Mouse (Mus musculus) midbrain, postnatal 0 days (tissue): ENCODE measurements around the gene Rpl29. TPM values are rescaled to one million over a fixed set of nuclear protein-coding genes. Genes with fewer than 3 reads are reported as not detected.

Experiments used
- ATAC-seq: fragments of 200-750 bp; cut with Nextera tagmentation; 2 replicates; pipeline ENCODE4 v1.8.0; 2017; ENCODE audit warnings: moderate number of reproducible peaks, mild to moderate bottlenecking, moderate TSS enrichment, moderate library complexity; ENCODE audit not compliant: low FRiP score
- DNase-seq: peaks from one replicate; pipeline ENCODE4 v3.0.0-alpha.2; 2015; ENCODE audit warnings: low spot score
- H3K27ac ChIP-seq: fragments of 300-500 bp; sonication (generic); 2 replicates; pipeline ENCODE4 v1.5.1; 2014; ENCODE audit warnings: low read depth, mild to moderate bottlenecking, low read length, mixed read lengths
- H3K27me3 ChIP-seq: fragments of 300-500 bp; sonication (generic); 2 replicates; pipeline ENCODE4 v1.6.1; 2014; ENCODE audit warnings: low read length, control low read depth, mixed read lengths; ENCODE audit not compliant: insufficient read depth
- H3K36me3 ChIP-seq: fragments of 300-500 bp; sonication (generic); 2 replicates; pipeline ENCODE4 v1.6.1; 2014; ENCODE audit warnings: low read length, control low read depth, mixed read lengths; ENCODE audit not compliant: insufficient read depth
- H3K4me1 ChIP-seq: fragments of 300-500 bp; sonication (generic); 2 replicates; pipeline ENCODE4 v1.6.1; 2014; ENCODE audit warnings: mild to moderate bottlenecking, control low read depth, antibody characterized with exemption, low read length, mixed read lengths; ENCODE audit not compliant: insufficient read depth
- H3K4me2 ChIP-seq: fragments of 300-500 bp; sonication (generic); 2 replicates; pipeline ENCODE4 v1.6.1; 2014; ENCODE audit warnings: low read depth, mild to moderate bottlenecking, low read length, mixed read lengths; ENCODE audit not compliant: poor library complexity, severe bottlenecking
- H3K4me3 ChIP-seq: fragments of 300-500 bp; sonication (generic); 2 replicates; pipeline ENCODE4 v1.5.1; 2014; ENCODE audit warnings: low read depth, mild to moderate bottlenecking, low read length, moderate library complexity
- H3K9ac ChIP-seq: fragments of 300-500 bp; sonication (generic); replicated peaks from 2 replicates; pipeline ENCODE4 v1.6.1; 2014; ENCODE audit warnings: mild to moderate bottlenecking, low read length, moderate library complexity, mixed read lengths; ENCODE audit not compliant: poor library complexity, severe bottlenecking
- H3K9me3 ChIP-seq: fragments of 300-500 bp; sonication (generic); 2 replicates; pipeline ENCODE4 v1.6.1; 2016; ENCODE audit warnings: low read length, control low read depth
- CTCF ChIP-seq: IDR thresholded peaks from 2 replicates; pipeline ENCODE4 v1.5.1; 2016; ENCODE audit warnings: antibody characterized with exemption, mild to moderate bottlenecking
- WGBS: fragments of 180-500 bp; shearing (Covaris S2); extraction: QIAGEN DNeasy Blood & Tissue Kit; methylation state at CpG from one replicate; pipeline ENCODE4 v1.1.7; 2014; 5-methylcytosine and 5-hydroxymethylcytosine counted together
- polyA plus RNA-seq: library from polyadenylated mRNA; unstranded; fragments of >200 nt; fragmentation: Nextera tagmentation; extraction: Ambion mirVana; gene quantifications from 2 replicates; pipeline ENCODE4 v1.2.1, GENCODE M21; 2015
- total RNA-seq: library from RNA; depleted of rRNA; stranded (reverse); fragments of >200 nt; gene quantifications from 2 replicates; pipeline ENCODE4 v1.2.3, GENCODE M21; 2014; rRNA removed

Gene Rpl29
- total and polyA plus RNA-seq, 2 experiments from 2014 or later = 645 to 936 TPM

DNA sequence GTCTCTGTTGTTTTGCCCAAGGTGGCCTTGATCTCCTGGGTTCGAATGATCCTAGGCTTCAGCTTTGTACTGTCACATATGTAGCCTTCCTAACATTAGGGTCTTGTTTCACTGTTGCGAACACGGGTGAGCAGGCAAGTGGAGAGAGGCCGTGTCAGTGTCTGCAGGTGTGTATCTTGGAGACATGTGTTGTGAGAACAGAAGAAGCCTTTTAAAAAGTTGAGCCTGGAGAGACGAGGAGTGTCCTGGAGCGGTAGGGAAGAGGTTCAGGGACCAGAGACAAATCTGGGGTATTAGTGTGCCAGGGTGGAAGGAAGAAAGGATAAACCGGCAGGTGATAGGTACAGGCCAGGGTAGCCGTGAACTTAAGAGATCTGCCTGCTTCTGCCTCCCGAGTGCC is 48.8 kb downstream of the Rpl29 start:
- Histone ChIP-seq H3K4me2 (peak overlapping the region; percentile 61), H3K27ac (no peak overlapping the region)
- WGBS = 85% methylated on average over 9 of the region's 9 CpGs

DNA sequence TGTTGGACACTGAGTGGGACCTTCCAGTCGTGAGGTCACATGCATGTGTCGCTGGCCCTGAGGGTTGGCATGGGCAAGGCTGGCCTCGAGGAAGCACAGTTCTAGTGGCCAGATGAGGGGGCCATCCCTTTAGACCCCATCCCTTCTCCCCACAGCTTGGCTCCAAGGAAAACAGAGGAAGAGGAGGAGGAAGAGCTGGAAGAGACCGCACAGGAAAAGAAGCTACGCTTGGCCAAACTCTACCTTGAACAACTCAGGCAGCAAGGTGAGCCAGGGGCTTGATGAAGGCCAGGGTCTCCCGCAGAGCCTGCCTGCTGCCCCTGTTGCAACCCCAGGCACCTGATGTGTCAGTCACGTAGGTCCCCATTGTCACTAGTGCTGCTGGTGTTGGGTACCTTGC is 51.3 kb downstream of the Rpl29 start:
- no peak overlapping the region for H3K9ac ChIP-seq
- no peak for ATAC-seq
- no peak overlapping the region for H3K27ac ChIP-seq
- H3K4me1 ChIP-seq = peaks cover 5% of the 10 kb centered on the region; the same call in 1 of the 2 replicates
- no peak for TF ChIP-seq CTCF
- H3K9me3 ChIP-seq = no peaks in the 10 kb centered on the region
- 97% methylated on average over 7 of the region's 7 CpGs for WGBS
- no peak overlapping the region for H3K4me3 ChIP-seq
- H3K27me3 ChIP-seq = no peaks in the 10 kb centered on the region
- peaks cover 41% of the 10 kb centered on the region for H3K36me3 ChIP-seq
- DNase-seq = no peak
- H3K4me2 ChIP-seq = no peak overlapping the region

More for the DNA sequence above, 48.8 kb downstream of the Rpl29 start:
- DNase-seq = no peak
- peaks cover 19% of the 10 kb centered on the region for H3K36me3 ChIP-seq
- H3K4me1 ChIP-seq = peaks cover 5% of the 10 kb centered on the region; the same call in 1 of the 2 replicates
- peak overlapping the region; percentile 62; the same call in 1 of the 2 replicates for H3K9ac ChIP-seq
- H3K4me3 ChIP-seq = peak overlapping the region; percentile 58
- ATAC-seq = no peak
- TF ChIP-seq CTCF = no peak
- no peaks in the 10 kb centered on the region for H3K9me3 ChIP-seq
- no peaks in the 10 kb centered on the region for H3K27me3 ChIP-seq

DNA sequence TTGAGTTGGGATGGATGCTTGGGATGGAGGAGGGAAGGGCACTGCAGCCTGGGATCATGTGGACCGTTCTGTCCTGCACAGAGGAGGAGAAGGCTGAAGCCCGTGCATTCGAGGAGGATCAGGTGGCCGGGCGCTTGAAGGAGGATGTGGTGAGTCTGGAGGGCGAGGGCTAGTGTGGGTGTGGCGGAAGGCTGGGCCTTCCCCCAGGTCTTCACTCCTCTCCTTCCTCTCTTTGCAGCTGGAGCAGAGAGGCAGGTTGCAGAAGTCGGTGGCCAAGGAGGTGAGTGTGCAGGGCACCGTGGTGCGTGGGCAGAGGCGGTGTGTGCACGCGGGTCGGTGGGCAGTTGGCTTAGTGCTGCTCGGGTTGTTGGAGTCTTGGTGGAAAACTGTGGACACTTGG is 51.8 kb downstream of the Rpl29 start:
- H3K4me3 ChIP-seq = no peak overlapping the region
- H3K27me3 ChIP-seq = no peaks in the 10 kb centered on the region
- H3K9me3 ChIP-seq = no peaks in the 10 kb centered on the region
- no peak overlapping the region for H3K9ac ChIP-seq
- DNase-seq = no peak
- no peak overlapping the region for H3K4me2 ChIP-seq
- H3K27ac ChIP-seq = no peak overlapping the region
- H3K36me3 ChIP-seq = peaks cover 44% of the 10 kb centered on the region
- ATAC-seq = no peak
- no peak for TF ChIP-seq CTCF
- WGBS = 98% methylated on average over 15 of the region's 15 CpGs
- peaks cover 5% of the 10 kb centered on the region; the same call in 1 of the 2 replicates for H3K4me1 ChIP-seq

Other genes starting within 250 kb of the Rpl29 start
- gene Ppm1m, start 229.7 kb upstream of the Rpl29 start, total RNA-seq = 16.2 and 27.7 TPM in 2 replicates
- gene Ppm1m, start 229.7 kb upstream of the Rpl29 start, polyA plus RNA-seq = 18.5 and 21.3 TPM in 2 replicates
- gene Twf2, start 226.3 kb upstream of the Rpl29 start, total RNA-seq = 60.1 and 78.3 TPM in 2 replicates
- gene Twf2, start 226.3 kb upstream of the Rpl29 start, polyA plus RNA-seq = 41.6 and 47.4 TPM in 2 replicates
- 0.49 and 0.85 TPM in 2 replicates for gene Tlr9, start 206.9 kb upstream of the Rpl29 start, total RNA-seq
- 0.07 and 0.16 TPM in 2 replicates for gene Tlr9, start 206.9 kb upstream of the Rpl29 start, polyA plus RNA-seq
- gene Alas1, start 180.8 kb upstream of the Rpl29 start, total RNA-seq = 51.5 and 76.1 TPM in 2 replicates
- 84.4 and 86.8 TPM in 2 replicates for gene Alas1, start 180.8 kb upstream of the Rpl29 start, polyA plus RNA-seq
- 6.5 and 8.7 TPM in 2 replicates for gene Poc1a, start 148.4 kb upstream of the Rpl29 start, total RNA-seq
- gene Poc1a, start 148.4 kb upstream of the Rpl29 start, polyA plus RNA-seq = 9.8 and 11.7 TPM in 2 replicates
- 62.9 and 79.2 TPM in 2 replicates for gene Dusp7, start 60.8 kb upstream of the Rpl29 start, total RNA-seq
- 18.4 and 19.4 TPM in 2 replicates for gene Dusp7, start 60.8 kb upstream of the Rpl29 start, polyA plus RNA-seq
- 11.4 and 22.6 TPM in 2 replicates for gene Acy1, start 8.9 kb downstream of the Rpl29 start, total RNA-seq
- 13.3 and 17.0 TPM in 2 replicates for gene Acy1, start 8.9 kb downstream of the Rpl29 start, polyA plus RNA-seq
- 16.2 and 18.4 TPM in 2 replicates for gene Abhd14b, start 18.0 kb downstream of the Rpl29 start, total RNA-seq
- gene Abhd14b, start 18.0 kb downstream of the Rpl29 start, polyA plus RNA-seq = 12.6 and 13.8 TPM in 2 replicates
- 69.8 and 73.8 TPM in 2 replicates for gene Abhd14a, start 18.2 kb downstream of the Rpl29 start, total RNA-seq
- gene Abhd14a, start 18.2 kb downstream of the Rpl29 start, polyA plus RNA-seq = 72.3 and 74.5 TPM in 2 replicates
- 543 and 647 TPM in 2 replicates for gene Pcbp4, start 23.8 kb downstream of the Rpl29 start, total RNA-seq
- 242 and 248 TPM in 2 replicates for gene Pcbp4, start 23.8 kb downstream of the Rpl29 start, polyA plus RNA-seq
- gene Gpr62, start 36.5 kb downstream of the Rpl29 start, total RNA-seq = 1.8 and 2.2 TPM in 2 replicates
- 2.9 and 3.1 TPM in 2 replicates for gene Gpr62, start 36.5 kb downstream of the Rpl29 start, polyA plus RNA-seq
- gene Rrp9, start 46.5 kb downstream of the Rpl29 start, total RNA-seq = 32.9 and 34.1 TPM in 2 replicates
- gene Rrp9, start 46.5 kb downstream of the Rpl29 start, polyA plus RNA-seq = 33.7 and 38.3 TPM in 2 replicates
- gene Parp3, start 47.5 kb downstream of the Rpl29 start, total RNA-seq = 2.3 and 3.4 TPM in 2 replicates
- 2.4 and 2.5 TPM in 2 replicates for gene Parp3, start 47.5 kb downstream of the Rpl29 start, polyA plus RNA-seq
- not detected in 2 replicates for gene Iqcf1, start 70.5 kb downstream of the Rpl29 start, total RNA-seq
- not detected in 2 replicates for gene Iqcf1, start 70.5 kb downstream of the Rpl29 start, polyA plus RNA-seq
- gene Iqcf5, start 85.1 kb downstream of the Rpl29 start, total RNA-seq = not detected in 2 replicates
- not detected in 2 replicates for gene Iqcf5, start 85.1 kb downstream of the Rpl29 start, polyA plus RNA-seq
- gene Iqcf3, start 132.2 kb downstream of the Rpl29 start, total RNA-seq = not detected in 2 replicates
- not detected in 2 replicates for gene Iqcf3, start 132.2 kb downstream of the Rpl29 start, polyA plus RNA-seq
- gene Iqcf4, start 141.5 kb downstream of the Rpl29 start, total RNA-seq = not detected in 2 replicates
- not detected in 2 replicates for gene Iqcf4, start 141.5 kb downstream of the Rpl29 start, polyA plus RNA-seq
- not detected in 2 replicates for gene Iqcf6, start 197.1 kb downstream of the Rpl29 start, total RNA-seq
- not detected in 2 replicates for gene Iqcf6, start 197.1 kb downstream of the Rpl29 start, polyA plus RNA-seq
- gene Grm2, start 226.6 kb downstream of the Rpl29 start, total RNA-seq = 22.1 and 23.0 TPM in 2 replicates
- 24.2 and 24.7 TPM in 2 replicates for gene Grm2, start 226.6 kb downstream of the Rpl29 start, polyA plus RNA-seq